Mouse (Mus musculus) heart, postnatal 0 days (tissue): ENCODE data around the gene Gm6583. TPM values are rescaled to one million over a fixed set of nuclear protein-coding genes. Genes with fewer than 3 reads are reported as not detected.

Experiments
- ATAC-seq: fragments of 200-750 bp; cut with Nextera tagmentation; 2 replicates; pipeline ENCODE4 v1.8.0; 2017; ENCODE audit warnings: low read depth, moderate number of reproducible peaks, moderate library complexity; ENCODE audit not compliant: insufficient read depth
- DNase-seq: peaks from one replicate; pipeline ENCODE4 v3.0.0-alpha.2; 2016; ENCODE audit warnings: low spot score
- H3K27ac ChIP-seq: fragments of 300-500 bp; sonication (generic); 2 replicates; pipeline ENCODE4 v1.5.1; 2014; ENCODE audit warnings: low read depth, mild to moderate bottlenecking
- H3K27me3 ChIP-seq: fragments of 300-500 bp; sonication (generic); 2 replicates; pipeline ENCODE4 v1.6.1; 2014; ENCODE audit warnings: low read length, mixed read lengths; ENCODE audit not compliant: control insufficient read depth, insufficient read depth
- H3K36me3 ChIP-seq: fragments of 300-500 bp; sonication (generic); replicated peaks from 2 replicates; pipeline ENCODE4 v1.6.1; 2014; ENCODE audit warnings: low read length, mixed read lengths; ENCODE audit not compliant: control insufficient read depth, insufficient read depth
- H3K4me1 ChIP-seq: fragments of 300-500 bp; sonication (generic); 2 replicates; pipeline ENCODE4 v1.6.1; 2014; ENCODE audit warnings: antibody characterized with exemption; ENCODE audit not compliant: control insufficient read depth, insufficient read depth
- H3K4me2 ChIP-seq: fragments of 300-500 bp; sonication (generic); 2 replicates; pipeline ENCODE4 v1.6.1; 2014; ENCODE audit warnings: low read depth, mild to moderate bottlenecking, low read length, moderate library complexity
- H3K4me3 ChIP-seq: fragments of 300-500 bp; sonication (generic); 2 replicates; pipeline ENCODE4 v1.5.1; 2014; ENCODE audit warnings: low read depth, low read length
- H3K9ac ChIP-seq: fragments of 300-500 bp; sonication (generic); replicated peaks from 2 replicates; pipeline ENCODE4 v1.6.1; 2014; ENCODE audit warnings: low read depth, low read length, mixed read lengths
- H3K9me3 ChIP-seq: fragments of 300-500 bp; sonication (generic); replicated peaks from 2 replicates; pipeline ENCODE4 v1.6.1; 2016; ENCODE audit warnings: low read length; ENCODE audit not compliant: control insufficient read depth
- CTCF ChIP-seq: IDR thresholded peaks from 2 replicates; pipeline ENCODE4 v1.5.1; 2016; ENCODE audit warnings: antibody characterized with exemption, control low read depth, low read depth
- EP300 ChIP-seq: IDR thresholded peaks from 2 replicates; pipeline ENCODE4 v1.6.1; 2016; ENCODE audit warnings: antibody characterized with exemption, low read depth
- WGBS: fragments of 180-500 bp; shearing (Covaris S2); extraction: QIAGEN DNeasy Blood & Tissue Kit; methylation state at CpG from one replicate; pipeline ENCODE4 v1.1.7; 2014; 5-methylcytosine and 5-hydroxymethylcytosine counted together
- polyA plus RNA-seq: library from polyadenylated mRNA; unstranded; fragments of >200 nt; fragmentation: Nextera tagmentation; extraction: Ambion mirVana; gene quantifications from 2 replicates; pipeline ENCODE4 v1.2.1, GENCODE M21; 2015
- total RNA-seq: library from RNA; depleted of rRNA; stranded (reverse); fragments of >200 nt; gene quantifications from 2 replicates; pipeline ENCODE4 v1.2.3, GENCODE M21; 2014; ENCODE audit warnings: low replicate concordance

Gm6583 gene
- total and polyA plus RNA-seq, 2 experiments from 2014 or later: not detected

DNA sequence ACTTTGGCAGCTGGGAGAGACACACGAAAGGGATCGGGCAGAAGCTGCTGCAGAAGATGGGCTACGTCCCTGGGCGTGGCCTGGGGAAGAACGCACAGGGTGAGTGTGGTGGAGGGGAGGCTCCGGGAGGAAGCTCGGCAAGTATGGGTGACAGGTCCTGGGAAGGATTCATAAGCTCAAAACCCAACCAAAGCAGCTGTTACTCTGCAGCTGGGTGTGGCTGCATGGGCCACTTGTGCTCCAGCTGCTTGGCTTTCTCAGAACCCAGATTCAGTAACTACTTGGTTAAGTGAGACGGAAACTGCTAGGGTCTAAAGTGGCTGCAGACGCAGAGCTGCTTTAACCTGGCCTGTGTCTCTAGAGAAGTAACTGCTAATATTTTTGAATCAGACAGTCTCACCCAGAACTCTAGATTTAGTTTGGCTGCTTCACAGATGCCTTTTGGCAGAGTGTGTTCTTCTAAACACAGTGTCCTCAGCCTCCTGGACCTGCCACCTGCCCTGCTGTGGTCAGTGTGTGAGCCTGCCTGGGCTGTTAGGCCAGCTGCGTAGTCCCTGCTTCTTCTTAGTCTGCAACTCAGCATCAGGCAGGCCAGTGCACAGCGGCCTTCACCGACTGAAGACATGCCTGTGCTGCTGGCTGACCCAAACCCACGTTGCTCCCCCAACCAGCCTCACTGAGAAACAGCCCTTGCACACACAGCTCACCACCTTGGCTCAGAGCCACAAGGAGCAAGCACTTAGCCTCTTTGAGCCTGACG, 25.8 kb downstream of the Gm6583 start:
- Histone ChIP-seq H3K27me3 (no peaks in the 10 kb centered on the region), H3K9ac (no peak overlapping the region), H3K36me3 (peaks cover 72% of the 10 kb centered on the region), H3K4me2 (no peak overlapping the region), H3K4me3 (no peak overlapping the region), H3K27ac (no peak overlapping the region), H3K4me1 (peaks cover 14% of the 10 kb centered on the region), H3K9me3 (no peaks in the 10 kb centered on the region)
- 91% methylated on average over 14 of the region's 14 CpGs for WGBS
- no peak for DNase-seq
- no peak for ATAC-seq
- TF ChIP-seq CTCF: no peak
- no peak for TF ChIP-seq EP300

DNA sequence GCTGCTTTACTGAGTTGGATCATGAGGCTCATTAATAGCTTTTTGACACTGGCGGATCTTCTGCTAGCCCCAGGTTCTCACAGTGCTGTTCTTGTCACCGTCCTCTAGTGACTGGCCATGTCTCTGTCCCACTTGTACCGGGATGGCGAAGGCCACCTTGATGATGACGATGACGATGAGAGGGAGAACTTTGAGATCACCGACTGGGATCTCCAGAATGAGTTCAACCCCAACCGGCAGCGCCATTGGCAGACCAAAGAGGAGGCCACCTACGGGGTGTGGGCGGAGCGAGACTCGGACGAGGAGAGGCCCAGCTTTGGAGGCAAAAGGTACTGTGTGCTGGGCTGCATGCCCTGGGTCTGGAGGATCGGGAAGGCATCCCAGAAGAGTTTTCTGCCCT, 28.0 kb downstream of the Gm6583 start:
- Histone ChIP-seq H3K27ac (no peak overlapping the region), H3K36me3 (peaks cover 51% of the 10 kb centered on the region), H3K4me1 (peaks cover 21% of the 10 kb centered on the region), H3K4me3 (no peak overlapping the region), H3K4me2 (no peak overlapping the region), H3K9me3 (no peaks in the 10 kb centered on the region), H3K9ac (no peak overlapping the region), H3K27me3 (no peaks in the 10 kb centered on the region)
- no peak for DNase-seq
- no peak for ATAC-seq
- TF ChIP-seq EP300 (no peak), CTCF (no peak)
- 90% methylated on average over 15 of the region's 15 CpGs for WGBS

DNA sequence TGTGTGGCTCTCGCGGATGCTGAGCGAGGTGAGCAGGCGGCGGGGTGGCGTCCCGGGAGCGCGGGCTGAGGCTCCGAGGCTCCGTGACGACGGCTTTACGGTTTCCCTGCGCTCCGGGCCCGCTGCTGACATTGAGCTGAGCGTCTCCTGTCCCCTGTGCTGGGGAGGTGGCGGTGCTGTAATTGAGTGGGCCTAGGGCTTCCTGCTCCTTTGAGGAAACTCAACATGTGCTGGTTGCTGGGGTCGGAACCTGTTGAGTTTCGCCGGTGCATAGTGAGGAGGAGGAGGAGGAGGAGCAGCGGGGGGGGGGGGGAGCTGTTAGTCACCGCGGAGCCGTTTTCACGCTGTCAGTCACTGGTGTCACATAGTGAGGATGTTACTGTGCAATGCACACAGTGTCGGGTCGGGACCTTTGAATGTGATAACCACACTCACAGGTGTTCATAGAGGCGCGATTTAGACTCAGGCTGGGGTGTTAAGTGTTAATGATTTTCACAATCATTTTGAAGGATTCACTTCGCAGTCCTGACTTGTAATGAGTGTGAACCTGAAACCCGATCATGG, 29.3 kb downstream of the Gm6583 start:
- peaks cover 37% of the 10 kb centered on the region for H3K36me3 ChIP-seq
- peak overlapping the region; percentile 68 for H3K27ac ChIP-seq
- peak overlapping the region; percentile 84 for H3K9ac ChIP-seq
- DNase-seq (no peak), ATAC-seq (peak; percentile 16)
- peaks cover 21% of the 10 kb centered on the region for H3K4me1 ChIP-seq
- peak overlapping the region; percentile 99 for H3K4me3 ChIP-seq
- TF ChIP-seq EP300 (no peak; the same call in 1 of the 2 replicates), CTCF (no peak)
- H3K9me3 ChIP-seq: no peaks in the 10 kb centered on the region
- H3K27me3 ChIP-seq: no peaks in the 10 kb centered on the region
- H3K4me2 ChIP-seq: peak overlapping the region; percentile 89
- under 1% methylated on average over 32 of the region's 33 CpGs for WGBS

DNA sequence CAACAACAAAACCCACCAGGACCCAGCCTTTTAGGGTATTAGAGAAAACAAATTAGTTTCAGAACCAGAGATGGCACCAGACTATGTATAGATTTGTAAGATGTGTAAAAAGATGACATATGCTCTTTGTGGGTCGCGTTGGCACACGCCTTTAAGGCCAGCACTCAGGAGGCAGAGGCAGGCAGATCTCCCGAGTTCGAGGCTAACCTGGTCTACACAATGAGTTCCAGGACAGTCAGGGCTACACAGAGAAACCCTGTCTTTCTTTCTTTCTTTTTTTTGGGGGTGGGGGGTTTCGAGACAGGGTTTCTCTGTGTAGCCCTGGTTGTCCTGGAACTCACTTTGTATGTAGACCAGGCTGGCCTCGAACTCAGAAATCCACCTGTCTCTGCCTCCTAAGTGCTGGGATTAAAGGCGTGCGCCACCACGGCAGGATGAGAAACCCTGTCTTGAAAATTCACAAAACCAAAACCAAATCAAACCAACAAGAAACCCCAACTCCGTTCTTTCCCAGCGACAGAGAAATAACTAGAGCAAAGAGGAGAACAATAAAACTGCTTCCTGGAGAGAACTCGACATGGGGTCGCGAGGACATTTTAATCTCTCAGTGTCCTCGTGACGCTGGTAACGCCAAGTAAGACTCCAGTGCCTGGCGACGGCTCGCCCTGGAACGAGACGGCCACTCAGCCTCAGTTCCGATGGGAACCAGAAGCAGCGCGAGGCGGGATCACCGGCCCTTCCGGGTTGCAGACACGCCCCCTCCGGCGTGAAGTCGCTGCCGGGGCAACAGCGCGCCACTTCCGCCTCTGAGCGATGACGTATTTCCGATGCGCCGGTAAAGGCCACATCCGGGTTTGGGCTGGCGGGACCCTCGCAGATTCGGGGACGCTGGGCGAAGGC, 30.0 kb downstream of the Gm6583 start, which contains the start of gene Tfip11:
Tfip11 (plus strand) TSS at position 813 of the 900 bp plus-strand sequence.
- no peaks in the 10 kb centered on the region for H3K9me3 ChIP-seq

More for the DNA sequence above, 30.0 kb downstream of the Gm6583 start, which contains the start of gene Tfip11:
- peak within 1 kb of the TSS; percentile 84 for H3K9ac ChIP-seq
- WGBS: 6% methylated on average over 48 of the region's 48 CpGs
- peak; percentile 92 for ATAC-seq
- H3K4me2 ChIP-seq: peak within 1 kb of the TSS; percentile 89
- peak within 1 kb of the TSS; percentile 86 for H3K27ac ChIP-seq
- H3K4me3 ChIP-seq: peak within 1 kb of the TSS; percentile 99
- peaks cover 25% of the 10 kb centered on the region for H3K4me1 ChIP-seq
- no peaks in the 10 kb centered on the region for H3K27me3 ChIP-seq
- H3K36me3 ChIP-seq: peaks cover 30% of the 10 kb centered on the region
- DNase-seq: peak; percentile 92
- peak; percentile 67 for TF ChIP-seq EP300
- 0 out of 2 replicates have a peak, but pooled peaks have one; percentile 4 for TF ChIP-seq CTCF
